Mouse (Mus musculus): ENCODE measurements around the gene Vmn1r42.

- TF ChIP-seq POLR2A (IDR thresholded peaks at IDR 0.05; ENCODE audit: insufficient read length, low read depth) (no peak), POLR2AphosphoS2 (IDR thresholded peaks at IDR 0.05; ENCODE audit: insufficient read length, low read depth) (no peak), USF1 (IDR thresholded peaks at IDR 0.05; ENCODE audit: low read depth) (no peak), TCF12 (IDR thresholded peaks at IDR 0.05; ENCODE audit: insufficient read depth, poor library complexity, severe bottlenecking) (peak; percentile 52), CEBPB (IDR thresholded peaks at IDR 0.05; ENCODE audit: insufficient read depth, poor library complexity, severe bottlenecking) (peak; percentile 58; the same call in 1 of the 2 replicates), TCF3 (IDR thresholded peaks at IDR 0.05; ENCODE audit: insufficient read length, low read depth) (no peak), MAX (IDR thresholded peaks at IDR 0.05; ENCODE audit: low read depth) (no peak), E2F4 (IDR thresholded peaks at IDR 0.05; ENCODE audit: insufficient read depth) (no peak), MYOG (IDR thresholded peaks at IDR 0.05; ENCODE audit: control insufficient read depth in 1 of 3, insufficient read depth in 1 of 3, insufficient read length in 2 of 3, low read depth in 2 of 3) (no peak), SRF (IDR thresholded peaks at IDR 0.05; ENCODE audit: control insufficient read depth, insufficient read length, low read depth) (no peak), MYOD1 (IDR thresholded peaks at IDR 0.05; ENCODE audit: control insufficient read depth in 1 of 3, insufficient read length in 2 of 3, low read depth in 2 of 3) (peak in 2 of 3 experiments; percentile 4 to 44)
These were observed 16.4 kb downstream of the Vmn1r42 start for GRCm38 (mm10) chr6:89859839-89860238.

All from myocyte (in vitro differentiated cells).